Mouse (Mus musculus): Measurements from ENCODE around the gene Trmt11. TPM values are rescaled to one million over a fixed set of nuclear protein-coding genes. Genes with fewer than 3 reads are reported as not detected.
"Not testable (repeated sequence)": the region's sequence is repeated elsewhere in the genome, so short reads cannot be mapped to it uniquely, and the experiment has no call there.

Gene Trmt11
- 30.9 and 31.8 TPM in 2 replicates for polyA plus RNA-seq (2016; fragmentation: Nextera tagmentation; extraction: Ambion mirVana)

DNA sequence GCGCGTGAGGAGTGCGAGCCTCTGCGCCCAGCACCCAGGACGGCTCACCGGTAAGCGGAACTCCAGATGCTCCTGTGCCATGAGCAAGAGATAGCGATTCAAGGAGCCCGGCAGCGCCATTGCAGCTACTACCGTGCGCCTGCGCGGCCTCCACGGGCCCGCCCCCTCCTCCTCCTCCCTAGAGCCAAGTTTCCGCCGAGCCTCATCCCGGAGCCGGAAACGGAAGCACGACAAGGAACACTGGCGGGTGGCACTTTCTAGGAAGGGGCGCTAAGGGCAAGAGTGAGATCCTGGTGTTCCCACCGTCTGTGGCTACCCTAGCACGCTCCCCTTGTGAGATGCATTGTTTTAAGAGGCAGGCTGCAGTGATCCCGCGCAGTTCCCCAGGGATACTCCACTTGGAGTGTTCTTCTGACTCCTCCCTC is at the start of gene Trmt11:
Gene Trmt11 (minus strand): TSS at position 208 of the 425 bp plus-strand sequence.
- H3K4me1 ChIP-seq, result peaks cover 12% of the 10 kb centered on the region
- H3K27me3 ChIP-seq (replicated peaks; ENCODE audit: low read depth, poor library complexity, severe bottlenecking), result no peaks in the 10 kb centered on the region
- H3K27ac ChIP-seq (replicated peaks), result peak within 1 kb of the TSS; percentile 95
- H3K4me3 ChIP-seq, result peak within 1 kb of the TSS; percentile 88
- under 1% methylated on average over 28 of the region's 28 CpGs for WGBS
- H3K36me3 ChIP-seq (replicated peaks), result peaks cover 23% of the 10 kb centered on the region
- peak; percentile 94 for DNase-seq (ENCODE audit: low spot score)
- H3K9me3 ChIP-seq, result no peaks in the 10 kb centered on the region

DNA sequence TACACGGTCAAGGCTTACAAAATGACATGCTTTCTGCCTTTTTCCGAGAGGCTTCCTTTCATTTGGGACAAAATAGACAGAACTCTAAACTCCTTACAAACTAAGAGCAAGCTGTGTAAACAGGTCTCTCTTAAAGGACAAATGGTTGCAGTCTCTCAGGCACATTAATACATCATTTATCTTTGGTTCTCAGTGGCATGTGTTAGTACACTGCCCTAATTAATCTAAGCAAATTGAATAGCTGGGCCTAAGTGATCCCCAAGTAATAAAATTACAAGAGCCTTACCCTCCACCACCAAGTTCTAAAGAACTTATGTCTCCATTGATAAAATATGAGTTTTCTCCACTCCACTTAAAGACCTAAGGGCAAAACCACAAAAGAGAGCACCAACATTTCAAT is 47.1 kb upstream of the Trmt11 start:
- no peak overlapping the region for H3K27ac ChIP-seq (replicated peaks)
- no peak overlapping the region for H3K4me3 ChIP-seq
- no peaks in the 10 kb centered on the region for H3K27me3 ChIP-seq (replicated peaks; ENCODE audit: low read depth, poor library complexity, severe bottlenecking)
- DNase-seq (ENCODE audit: low spot score), result no peak
- 54% methylated on average over 2 of the region's 2 CpGs for WGBS
- no peaks in the 10 kb centered on the region for H3K9me3 ChIP-seq
- H3K36me3 ChIP-seq (replicated peaks), result peaks cover 25% of the 10 kb centered on the region
- no peaks in the 10 kb centered on the region for H3K4me1 ChIP-seq

DNA sequence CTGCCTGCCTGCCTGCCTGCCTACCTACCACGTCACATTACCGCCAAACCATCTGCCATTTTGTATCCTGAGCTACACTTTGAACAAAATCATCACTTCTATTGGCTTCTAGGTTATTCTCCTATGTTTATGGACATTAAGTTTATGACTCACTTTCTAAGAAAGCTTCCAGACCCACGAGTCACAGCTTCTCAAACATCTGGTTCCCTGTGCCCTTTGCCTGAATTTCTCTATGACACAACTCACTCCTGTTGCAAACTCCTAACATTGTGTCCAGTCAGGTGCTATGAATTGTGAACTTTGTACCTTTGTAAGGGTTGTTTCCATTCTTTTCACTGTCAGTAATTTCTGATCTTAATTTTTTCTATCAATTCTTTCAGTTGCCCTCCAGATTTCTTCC is 37.7 kb upstream of the Trmt11 start:
- DNase-seq (ENCODE audit: low spot score), result no peak
- H3K27me3 ChIP-seq (replicated peaks; ENCODE audit: low read depth, poor library complexity, severe bottlenecking), result no peaks in the 10 kb centered on the region
- 85% methylated on average over 3 of the region's 3 CpGs for WGBS
- no peaks in the 10 kb centered on the region for H3K9me3 ChIP-seq
- H3K27ac ChIP-seq (replicated peaks), result no peak overlapping the region
- no peak overlapping the region for H3K4me3 ChIP-seq
- H3K36me3 ChIP-seq (replicated peaks), result no peaks in the 10 kb centered on the region
- H3K4me1 ChIP-seq, result no peaks in the 10 kb centered on the region

- not testable (repeated sequence) for H3K4me1 ChIP-seq; H3K4me3 ChIP-seq; H3K36me3 ChIP-seq (replicated peaks); H3K9me3 ChIP-seq; H3K27ac ChIP-seq (replicated peaks); H3K27me3 ChIP-seq (replicated peaks; ENCODE audit: low read depth, poor library complexity, severe bottlenecking); DNase-seq (ENCODE audit: low spot score)
- WGBS, result 85% methylated on average over 1 of the region's 1 CpGs
These were observed 36.1 kb upstream of the Trmt11 start for GRCm38 (mm10) chr10:30636474-30637154.

GRCm38 (mm10) chr10:30632718-30633117 is 32.2 kb upstream of the Trmt11 start:
- Histone ChIP-seq H3K36me3 (replicated peaks) (no peaks in the 10 kb centered on the region), H3K27me3 (replicated peaks; ENCODE audit: low read depth, poor library complexity, severe bottlenecking) (no peaks in the 10 kb centered on the region), H3K27ac (replicated peaks) (no peak overlapping the region), H3K4me3 (no peak overlapping the region), H3K4me1 (no peaks in the 10 kb centered on the region), H3K9me3 (no peaks in the 10 kb centered on the region)
- WGBS, result 89% methylated on average over 1 of the region's 1 CpGs
- no peak for DNase-seq (ENCODE audit: low spot score)

DNA sequence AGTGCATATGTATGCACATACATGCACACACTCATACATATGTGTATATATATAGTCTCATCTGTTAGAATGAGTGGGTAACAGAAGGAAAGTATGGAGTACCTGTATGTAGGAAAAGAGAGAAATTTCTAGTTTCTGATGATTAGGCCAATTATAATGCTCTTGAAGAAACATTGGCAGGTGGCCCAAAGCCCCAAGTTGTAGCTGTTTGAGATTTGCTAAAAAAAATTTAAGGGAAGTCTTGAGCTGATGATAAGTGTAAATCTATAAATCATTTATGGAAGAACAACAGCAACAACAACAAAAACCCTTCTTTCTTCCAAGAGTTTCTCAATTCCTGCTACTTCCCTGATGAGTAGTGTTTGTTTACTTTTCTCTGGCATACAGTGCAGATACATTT is 29.4 kb upstream of the Trmt11 start:
- Histone ChIP-seq H3K4me1 (no peaks in the 10 kb centered on the region), H3K36me3 (replicated peaks) (no peaks in the 10 kb centered on the region), H3K27ac (replicated peaks) (no peak overlapping the region), H3K9me3 (no peaks in the 10 kb centered on the region), H3K27me3 (replicated peaks; ENCODE audit: low read depth, poor library complexity, severe bottlenecking) (no peaks in the 10 kb centered on the region), H3K4me3 (no peak overlapping the region)
- no peak for DNase-seq (ENCODE audit: low spot score)

DNA sequence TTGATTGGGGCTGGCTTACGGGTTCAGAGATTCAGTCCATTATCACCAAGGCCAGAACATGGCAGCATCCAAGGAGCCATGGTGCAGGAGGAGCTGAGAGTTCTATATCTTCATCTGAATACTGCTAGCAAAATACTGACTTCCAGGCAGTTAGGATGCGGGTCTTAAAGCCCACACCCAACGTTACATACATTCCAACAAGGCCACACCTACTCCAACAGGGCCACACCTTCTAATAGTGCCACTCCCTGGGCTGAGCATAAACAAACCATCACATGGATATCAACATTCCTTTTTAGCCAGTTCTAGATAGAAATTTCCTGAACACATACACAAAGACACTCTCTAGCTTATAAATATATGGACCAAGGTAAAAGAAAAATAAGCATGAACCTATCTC is 29.0 kb upstream of the Trmt11 start, which contains the start of gene Hint3:
Gene Hint3 (minus strand): TSS at position 120 of the 400 bp plus-strand sequence.
- Histone ChIP-seq H3K9me3 (no peaks in the 10 kb centered on the region), H3K27ac (replicated peaks) (no peak within 1 kb of the TSS), H3K36me3 (replicated peaks) (no peaks in the 10 kb centered on the region), H3K4me1 (no peaks in the 10 kb centered on the region), H3K4me3 (no peak within 1 kb of the TSS), H3K27me3 (replicated peaks; ENCODE audit: low read depth, poor library complexity, severe bottlenecking) (no peaks in the 10 kb centered on the region)
- no peak for DNase-seq (ENCODE audit: low spot score)
- WGBS, result 87% methylated on average over 3 of the region's 3 CpGs

GRCm38 (mm10) chr10:30628444-30628843 is 27.9 kb upstream of the Trmt11 start:
- H3K27me3 ChIP-seq (replicated peaks; ENCODE audit: low read depth, poor library complexity, severe bottlenecking); H3K4me3 ChIP-seq; H3K27ac ChIP-seq (replicated peaks); H3K9me3 ChIP-seq; H3K36me3 ChIP-seq (replicated peaks); H3K4me1 ChIP-seq; DNase-seq (ENCODE audit: low spot score): not testable (repeated sequence)
- 91% methylated on average over 11 of the region's 11 CpGs for WGBS

- DNase-seq (ENCODE audit: low spot score), result no peak
- Histone ChIP-seq H3K27ac (replicated peaks) (no peak overlapping the region), H3K27me3 (replicated peaks; ENCODE audit: low read depth, poor library complexity, severe bottlenecking) (no peaks in the 10 kb centered on the region), H3K4me1 (no peaks in the 10 kb centered on the region), H3K9me3 (no peaks in the 10 kb centered on the region), H3K36me3 (replicated peaks) (no peaks in the 10 kb centered on the region), H3K4me3 (no peak overlapping the region)
- WGBS, result 49% methylated on average over 1 of the region's 1 CpGs
These were observed 27.0 kb upstream of the Trmt11 start for GRCm38 (mm10) chr10:30627548-30627947.

GRCm38 (mm10) chr10:30624161-30625019 is 23.8 kb upstream of the Trmt11 start:
- Histone ChIP-seq H3K4me3 (no peak overlapping the region), H3K4me1 (no peaks in the 10 kb centered on the region), H3K27ac (replicated peaks) (no peak overlapping the region), H3K27me3 (replicated peaks; ENCODE audit: low read depth, poor library complexity, severe bottlenecking) (no peaks in the 10 kb centered on the region), H3K36me3 (replicated peaks) (no peaks in the 10 kb centered on the region), H3K9me3 (no peaks in the 10 kb centered on the region)
- 77% methylated on average over 5 of the region's 5 CpGs for WGBS
- DNase-seq (ENCODE audit: low spot score), result no peak

- no peaks in the 10 kb centered on the region for H3K27me3 ChIP-seq (replicated peaks; ENCODE audit: low read depth, poor library complexity, severe bottlenecking)
- no peak overlapping the region for H3K4me3 ChIP-seq
- no peaks in the 10 kb centered on the region for H3K9me3 ChIP-seq
- H3K4me1 ChIP-seq, result no peaks in the 10 kb centered on the region; the same call in 1 of the 2 replicates
- no peaks in the 10 kb centered on the region for H3K36me3 ChIP-seq (replicated peaks)
- no peak overlapping the region for H3K27ac ChIP-seq (replicated peaks)
- no peak for DNase-seq (ENCODE audit: low spot score)
These were observed 22.4 kb upstream of the Trmt11 start for GRCm38 (mm10) chr10:30622928-30623327.

GRCm38 (mm10) chr10:30618918-30619210 is 18.3 kb upstream of the Trmt11 start:
- no peaks in the 10 kb centered on the region for H3K27me3 ChIP-seq (replicated peaks; ENCODE audit: low read depth, poor library complexity, severe bottlenecking)
- peak overlapping the region; percentile 94; the same call in 1 of the 2 replicates for H3K27ac ChIP-seq (replicated peaks)
- H3K4me3 ChIP-seq, result peak overlapping the region; percentile 78
- H3K4me1 ChIP-seq, result peaks cover 8% of the 10 kb centered on the region
- no peak for DNase-seq (ENCODE audit: low spot score)
- no peaks in the 10 kb centered on the region for H3K36me3 ChIP-seq (replicated peaks)
- H3K9me3 ChIP-seq, result no peaks in the 10 kb centered on the region
- 44% methylated on average over 3 of the region's 3 CpGs for WGBS

Measured in embryonic facial prominence, embryonic 10.5 days (tissue).